Mouse (Mus musculus) lung, adult 10 weeks (tissue): ENCODE results near the gene Fpr3. TPM values are rescaled to one million over a fixed set of nuclear protein-coding genes. Genes with fewer than 3 reads are reported as not detected.

Experiments
- polyA plus RNA-seq: library from polyadenylated mRNA; stranded (reverse); fragments of 350-450 nt; fragmentation: Illumina TruSeq; extraction: RNeasy Lipid Tissue Mini Kit (QIAGEN cat#74804); gene quantifications from one replicate; pipeline ENCODE4 v1.2.3, GENCODE M21; 2014; ENCODE audit warnings: low read depth, low replicate concordance; ENCODE audit not compliant: insufficient read depth

The Fpr3 gene
- not detected for polyA plus RNA-seq

DNA sequence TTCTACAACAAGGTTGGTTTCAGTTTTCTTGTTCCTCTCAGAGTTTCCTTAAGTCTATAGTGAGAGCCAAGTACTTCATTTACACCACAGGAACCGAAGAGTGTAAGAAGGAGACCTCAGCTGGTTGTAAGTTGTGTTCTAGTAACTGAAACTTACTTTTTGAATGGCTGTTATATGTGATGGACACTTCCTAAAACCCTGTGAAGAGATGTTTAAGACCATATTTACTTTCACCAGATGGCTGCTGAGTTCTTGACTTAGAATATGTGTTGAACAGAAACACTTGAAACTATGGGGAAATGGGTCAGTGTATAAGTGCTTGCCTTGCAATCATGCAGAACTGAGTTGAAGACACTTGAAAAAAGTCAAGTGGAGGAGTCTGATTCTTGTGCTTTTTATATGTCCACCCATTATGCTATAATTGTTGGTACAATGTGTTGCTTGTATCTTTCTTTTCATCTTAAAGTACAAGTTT is at the start of gene Fpr3, which contains the start of gene Fpr2:
TSS of gene Fpr3 (plus strand) at position 79 of the 475 bp plus-strand sequence.
TSS of gene Fpr2 (plus strand) at position 51 of the 475 bp plus-strand sequence.

DNA sequence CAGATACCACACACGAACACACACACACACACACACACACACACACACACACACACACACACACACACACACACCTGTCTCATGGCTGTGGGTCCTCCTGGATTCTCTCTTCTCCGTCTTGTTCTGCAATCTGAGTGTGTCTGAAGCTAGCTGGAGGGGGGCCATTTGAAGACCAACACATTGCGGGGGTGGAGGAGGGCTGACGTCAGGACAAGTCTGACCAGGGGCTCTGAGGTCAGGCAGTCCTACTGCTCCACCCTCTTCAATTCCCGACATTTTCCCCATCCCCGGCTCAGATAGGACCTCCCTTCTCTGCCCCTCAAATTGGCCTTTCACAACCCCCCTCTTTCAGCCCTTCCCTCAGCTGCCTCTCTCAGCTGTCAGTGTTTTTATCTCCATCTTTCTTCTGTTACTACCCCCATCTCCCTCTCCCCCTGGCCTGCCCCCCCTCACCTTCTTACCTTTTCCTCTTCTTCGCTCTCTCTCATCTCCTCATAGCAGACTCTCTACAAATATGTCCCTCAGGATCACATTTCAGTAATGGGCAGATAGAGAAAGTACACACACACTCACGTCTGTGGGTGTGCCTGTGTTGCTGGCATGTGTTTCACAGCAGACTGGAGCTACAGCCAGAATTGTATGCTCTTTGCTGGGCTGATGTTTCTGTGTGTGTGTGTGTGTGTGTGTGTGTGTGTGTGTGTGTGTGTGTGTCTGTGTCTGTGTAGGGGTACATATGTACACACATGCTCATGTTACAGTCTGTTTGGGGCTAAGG is 32.4 kb upstream of the Fpr3 start, which contains the start of gene Has1:
TSS of gene Has1 (minus strand) at position 142 of the 775 bp plus-strand sequence.

DNA sequence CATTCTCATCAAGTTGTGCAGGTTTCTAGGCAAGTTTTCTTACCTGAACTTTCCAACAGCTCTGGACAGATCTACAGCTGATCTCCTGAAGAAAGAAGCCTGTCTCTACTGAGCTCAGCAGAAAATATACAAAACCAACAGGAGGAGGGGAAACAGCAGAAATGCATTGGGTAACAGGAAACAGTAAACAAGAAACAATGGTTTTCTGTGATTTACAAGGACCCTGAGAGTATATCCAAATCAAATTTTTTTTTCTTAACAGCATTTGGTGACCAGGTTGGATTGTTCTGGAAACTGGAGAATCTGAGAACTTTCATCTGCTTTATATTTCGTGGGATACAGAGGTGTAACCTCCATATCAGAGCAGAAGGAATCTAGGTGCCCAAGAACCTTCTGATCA is 3.8 kb upstream of the Fpr3 start, which contains the start of gene Fpr1:
TSS of gene Fpr1 (minus strand) at position 101 of the 400 bp plus-strand sequence.

Other genes starting within 250 kb of the Fpr3 start
- not detected for gene Vmn2r90, start 184.1 kb upstream of the Fpr3 start, polyA plus RNA-seq
- 13.0 TPM for gene Spaca6, start 60.7 kb upstream of the Fpr3 start, polyA plus RNA-seq
- gene Has1, start 32.6 kb upstream of the Fpr3 start, polyA plus RNA-seq, result 3.3 TPM
- gene Fpr1, start 3.9 kb upstream of the Fpr3 start, polyA plus RNA-seq, result 18.4 TPM
- gene Fpr2, start within 50 bp of the Fpr3 start, polyA plus RNA-seq, result 20.2 TPM
- not detected for gene Fpr-rs4, start 133.9 kb downstream of the Fpr3 start, polyA plus RNA-seq
- gene Vmn2r124, start 161.6 kb downstream of the Fpr3 start, polyA plus RNA-seq, result not detected
- gene Vmn2r91, start 197.2 kb downstream of the Fpr3 start, polyA plus RNA-seq, result not detected